Mouse (Mus musculus): Measurements from ENCODE around the gene Hhat.

GRCm38 (mm10) chr1:192606876-192607275, 164.1 kb downstream of the Hhat start:
- TF ChIP-seq CTCF (IDR thresholded peaks at IDR 0.05) (no peak), EP300 (IDR thresholded peaks at IDR 0.05; ENCODE audit: insufficient read depth, low read depth, low read length) (no peak), POLR2A (IDR thresholded peaks at IDR 0.05; ENCODE audit: insufficient read depth, low read depth, low read length) (no peak)
